ENCODE assay signal across 8 mouse cellular contexts in genomic region chr1:59766626-59767025, GRCm38 (mm10). TPM values are rescaled to one million over a fixed set of nuclear protein-coding genes. Genes with fewer than 3 reads are reported as not detected.
A peak's percentile ranks its signal among the peaks of the same experiment; 100 is the strongest.
DNase-seq lines count a peak whose midpoint lies in the region; ATAC-seq and TF ChIP-seq lines count a peak whose summit lies in the region.

No protein-coding gene starts in this region.

- no peaks in the 10 kb centered on the region for H3K9me3 ChIP-seq in lung, postnatal 0 days (ENCODE audit: low read length)
- H3K9me3 ChIP-seq in heart, embryonic 14.5 days (ENCODE audit: control insufficient read depth, low read length), result no peaks in the 10 kb centered on the region
- no peaks in the 10 kb centered on the region for H3K9me3 ChIP-seq in liver, embryonic 12.5 days (replicated peaks)
- H3K9me3 ChIP-seq in stomach, embryonic 16.5 days (replicated peaks; ENCODE audit: control insufficient read depth, low read length), result no peaks in the 10 kb centered on the region

- no peak for TF ChIP-seq EP300 in lung, postnatal 0 days (IDR thresholded peaks at IDR 0.05)

- ATAC-seq in lung, postnatal 0 days, result no peak
- ATAC-seq in heart, embryonic 14.5 days (ENCODE audit: insufficient number of reproducible peaks, insufficient read depth, low FRiP score, low read depth), result no peak
- no peak for ATAC-seq in liver, embryonic 12.5 days
- ATAC-seq in stomach, embryonic 16.5 days (ENCODE audit: insufficient read depth, low FRiP score), result no peak

- peak; percentile 17 for DNase-seq in lung, postnatal 0 days (ENCODE audit: low spot score)
- DNase-seq in lung, postnatal 25 days (ENCODE audit: low spot score), result no peak
- DNase-seq in ovary, postnatal 10 days (ENCODE audit: low spot score), result no peak
- no peak for DNase-seq in spleen, adult 18-20 months
- DNase-seq in frontal cortex, adult 2 months (ENCODE audit: extremely low spot score in 1 of 2, low spot score in 1 of 2), result no peak

- H3K36me3 ChIP-seq in lung, postnatal 0 days (ENCODE audit: insufficient read depth, low read length), result no peaks in the 10 kb centered on the region
- H3K36me3 ChIP-seq in heart, embryonic 14.5 days (ENCODE audit: control insufficient read depth, insufficient read depth, low read length), result peaks cover 3% of the 10 kb centered on the region; the same call in 1 of the 2 replicates
- no peaks in the 10 kb centered on the region for H3K36me3 ChIP-seq in liver, embryonic 12.5 days
- H3K36me3 ChIP-seq in stomach, embryonic 16.5 days (ENCODE audit: control insufficient read depth, insufficient read depth, low read length), result no peaks in the 10 kb centered on the region

- H3K4me1 ChIP-seq in lung, postnatal 0 days (ENCODE audit: insufficient read depth, low read depth, low read length), result peaks cover 5% of the 10 kb centered on the region; the same call in 1 of the 2 replicates
- peaks cover 2 to 11% of the 10 kb centered on the region in 2 experiments for H3K4me1 ChIP-seq in heart, embryonic 14.5 days (ENCODE audit: control insufficient read depth in 2 of 2, insufficient read depth in 2 of 2, low read length in 2 of 2)
- peaks cover 30% of the 10 kb centered on the region for H3K4me1 ChIP-seq in liver, embryonic 12.5 days
- peaks cover 9% of the 10 kb centered on the region; the same call in 1 of the 2 replicates for H3K4me1 ChIP-seq in stomach, embryonic 16.5 days (ENCODE audit: control insufficient read depth, insufficient read depth, low read length)

- H3K27ac ChIP-seq in lung, postnatal 0 days (ENCODE audit: low read length), result no peak overlapping the region
- H3K27ac ChIP-seq in heart, embryonic 14.5 days (replicated peaks in 1 of 2; ENCODE audit: control insufficient read depth in 1 of 2, insufficient read depth in 1 of 2, low read depth in 2 of 2, low read length in 2 of 2), result peak overlapping the region in 1 of 2 experiments; percentile 70; a peak in 2 of 4 replicates
- H3K27ac ChIP-seq in liver, embryonic 12.5 days, result no peak overlapping the region
- H3K27ac ChIP-seq in stomach, embryonic 16.5 days (ENCODE audit: low read length), result no peak overlapping the region

- H3K4me2 ChIP-seq in lung, postnatal 0 days (replicated peaks; ENCODE audit: low read depth, low read length), result peak overlapping the region; percentile 49
- H3K4me2 ChIP-seq in heart, embryonic 14.5 days (ENCODE audit: low read length), result peak overlapping the region; percentile 71
- H3K4me2 ChIP-seq in liver, embryonic 12.5 days, result peak overlapping the region; percentile 36
- peak overlapping the region; percentile 56 for H3K4me2 ChIP-seq in stomach, embryonic 16.5 days (ENCODE audit: low read depth, low read length)

- H3K4me3 ChIP-seq in lung, postnatal 0 days (ENCODE audit: low read depth, low read length), result peak overlapping the region; percentile 33
- H3K4me3 ChIP-seq in heart, embryonic 14.5 days (ENCODE audit: control insufficient read depth in 1 of 2, insufficient read depth in 1 of 2, low read depth in 1 of 2, low read length in 2 of 2), result peak overlapping the region in 1 of 2 experiments; percentile 31; a peak in 2 of 4 replicates
- no peak overlapping the region for H3K4me3 ChIP-seq in liver, embryonic 12.5 days
- H3K4me3 ChIP-seq in stomach, embryonic 16.5 days (replicated peaks; ENCODE audit: low read length), result peak overlapping the region; percentile 37

- no peak for TF ChIP-seq CTCF in lung, postnatal 0 days (IDR thresholded peaks at IDR 0.05)

- H3K9ac ChIP-seq in lung, postnatal 0 days (replicated peaks; ENCODE audit: low read depth), result peak overlapping the region; percentile 13
- peak overlapping the region; percentile 60 for H3K9ac ChIP-seq in heart, embryonic 14.5 days (ENCODE audit: low read length)
- no peak overlapping the region for H3K9ac ChIP-seq in liver, embryonic 12.5 days
- H3K9ac ChIP-seq in stomach, embryonic 16.5 days (ENCODE audit: low read length), result peak overlapping the region; percentile 46

- no peaks in the 10 kb centered on the region for H3K27me3 ChIP-seq in lung, postnatal 0 days (replicated peaks; ENCODE audit: insufficient read depth, low read length)
- no peaks in the 10 kb centered on the region for H3K27me3 ChIP-seq in heart, embryonic 14.5 days (ENCODE audit: control insufficient read depth, insufficient read depth, low read length)
- H3K27me3 ChIP-seq in liver, embryonic 12.5 days (replicated peaks), result no peaks in the 10 kb centered on the region
- H3K27me3 ChIP-seq in stomach, embryonic 16.5 days (ENCODE audit: control insufficient read depth, insufficient read depth, low read length), result no peaks in the 10 kb centered on the region

RNA-seq across cellular contexts. Expression of gene Bmpr2, which starts 3.4 kb away (rescaled TPM):
- 17.9 and 22.2 TPM in 2 replicates for polyA plus RNA-seq in lung, postnatal 0 days (2015; fragmentation: Nextera tagmentation; extraction: Ambion mirVana)
- 12.0 and 13.1 TPM in 2 replicates for polyA plus RNA-seq in heart, embryonic 14.5 days (2014; fragmentation: Nextera tagmentation; extraction: Ambion mirVana)
- polyA plus RNA-seq in liver, embryonic 12.5 days (2016; fragmentation: Nextera tagmentation; extraction: Ambion mirVana), result 1.5 and 1.8 TPM in 2 replicates
- polyA plus RNA-seq in stomach, embryonic 16.5 days (2015; fragmentation: Nextera tagmentation; extraction: Ambion mirVana), result 7.1 and 7.9 TPM in 2 replicates
- polyA plus RNA-seq in frontal cortex, adult 2 months (2012; rRNA removed), result 27.2 and 28.7 TPM in 2 replicates
